Mouse (Mus musculus) induced T-regulatory cell, adult 2 months (primary cell): ENCODE measurements around the gene Prl3b1.

Experiments
- DNase-seq: peaks from one replicate; pipeline ENCODE4 v3.0.0-alpha.2; 2012; ENCODE audit warnings: low read depth

The Prl3b1 gene

DNA sequence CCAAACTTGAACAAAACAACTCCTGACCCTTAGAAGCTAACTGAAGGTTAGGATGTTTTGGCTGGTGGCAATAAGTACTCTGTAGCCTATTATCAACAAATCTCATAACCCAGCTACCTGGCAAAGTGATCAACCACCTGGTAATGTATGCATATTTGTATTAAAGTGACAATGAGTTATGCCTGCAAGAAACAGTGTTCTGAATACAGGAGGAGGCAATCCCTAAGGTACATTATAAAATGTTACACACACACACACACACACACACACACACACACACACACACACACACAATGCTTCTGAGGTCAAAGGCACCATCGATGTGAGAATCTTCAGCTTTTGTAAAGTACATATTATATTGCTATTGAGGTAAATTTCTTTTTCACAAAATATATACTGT lies at the start of gene Prl3b1:
TSS of gene Prl3b1 (plus strand) at position 301 of the 400 bp plus-strand sequence.
- DNase-seq, result no peak

DNA sequence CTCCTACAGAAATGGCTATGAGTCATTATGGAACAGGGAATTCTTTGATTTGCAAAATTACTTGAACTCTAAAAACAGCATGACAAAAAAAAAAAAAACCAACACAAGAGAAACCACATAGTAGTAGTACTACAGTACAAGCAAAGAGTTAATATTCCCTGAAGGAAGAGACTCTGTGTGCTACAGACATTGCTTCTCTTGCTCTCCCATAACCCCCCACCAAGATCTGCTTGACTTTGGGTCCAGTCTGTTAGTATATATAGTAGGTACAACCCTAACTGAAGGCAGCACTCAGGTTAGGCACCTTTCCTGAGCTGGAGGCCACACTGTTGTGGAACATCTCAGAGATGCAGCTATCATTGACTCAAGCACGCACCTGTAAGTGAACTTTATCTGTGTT lies 45.3 kb upstream of the Prl3b1 start, which contains the start of gene Prl3c1:
TSS of gene Prl3c1 (plus strand) at position 301 of the 400 bp plus-strand sequence.
- no peak for DNase-seq

DNA sequence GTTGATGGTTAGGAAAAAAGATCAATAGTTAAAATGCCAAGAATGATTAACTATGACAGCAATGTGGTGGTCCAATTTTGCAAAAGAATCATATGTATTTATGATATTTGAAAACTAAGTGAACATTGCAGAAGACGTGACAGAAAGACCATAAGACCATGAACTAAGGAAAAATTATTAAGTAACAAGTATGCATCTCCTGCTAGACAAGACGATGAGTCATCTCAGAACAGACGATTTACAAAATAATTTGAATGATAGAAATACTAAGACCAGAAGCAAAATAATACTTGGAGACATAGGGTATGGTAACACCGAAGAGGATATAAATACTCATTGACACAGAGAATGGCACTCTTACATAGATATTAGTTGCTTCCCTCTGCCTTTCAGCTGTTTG lies 17.5 kb downstream of the Prl3b1 start, which contains the start of gene Prl3a1:
TSS of gene Prl3a1 (plus strand) at position 301 of the 400 bp plus-strand sequence.
- DNase-seq, result no peak
